In the genomic region with DNA sequence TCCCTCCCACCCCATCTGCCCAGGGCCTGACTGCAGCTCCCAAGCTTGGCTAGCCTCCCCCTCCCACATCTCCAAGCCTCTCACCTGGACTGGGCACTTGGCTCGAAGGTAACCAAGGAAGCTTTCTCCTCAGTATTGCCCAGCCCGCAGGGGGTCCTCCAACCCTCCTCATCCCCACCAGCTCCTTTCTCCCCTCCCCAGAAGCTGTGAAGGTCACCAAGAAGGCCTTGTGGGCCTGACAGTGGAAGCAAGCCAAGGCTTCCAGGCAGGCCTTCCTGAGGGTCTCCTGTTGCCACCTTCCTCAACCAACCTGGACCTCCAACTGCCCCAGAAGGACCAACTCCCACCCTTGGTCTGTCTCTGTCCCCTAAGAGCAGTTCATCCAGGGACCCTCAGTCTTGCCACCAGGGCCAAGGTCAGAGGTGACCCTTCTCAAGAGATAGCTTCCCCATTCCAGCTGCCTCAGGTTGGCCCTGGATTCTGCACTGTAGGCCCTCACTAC, we compare ENCODE assay signal across 8 mouse cellular contexts. TPM values are rescaled to one million over a fixed set of nuclear protein-coding genes. Genes with fewer than 3 reads are reported as not detected.
DNase-seq lines count a peak whose midpoint lies in the region; ATAC-seq and TF ChIP-seq lines count a peak whose summit lies in the region.

No protein-coding gene starts in this region.

- TF ChIP-seq CTCF in kidney, postnatal 0 days (IDR thresholded peaks at IDR 0.05; ENCODE audit: low read depth) = no peak
- no peak for TF ChIP-seq CTCF in midbrain, postnatal 0 days (IDR thresholded peaks at IDR 0.05)

- no peak for ATAC-seq in kidney, postnatal 0 days (replicated peaks; ENCODE audit: low FRiP score, low read depth)
- no peak for ATAC-seq in embryonic facial prominence, embryonic 11.5 days (replicated peaks; ENCODE audit: insufficient number of reproducible peaks, low FRiP score, low TSS enrichment, low read depth)
- ATAC-seq in hindbrain, embryonic 14.5 days (ENCODE audit: low FRiP score) = no peak
- no peak for ATAC-seq in midbrain, postnatal 0 days (ENCODE audit: low FRiP score)

- H3K9ac ChIP-seq in kidney, postnatal 0 days (ENCODE audit: low read depth, low read length) = peak overlapping the region; percentile 96
- H3K9ac ChIP-seq in embryonic facial prominence, embryonic 11.5 days (replicated peaks; ENCODE audit: low read length) = peak overlapping the region; percentile 97
- H3K9ac ChIP-seq in hindbrain, embryonic 14.5 days = peak overlapping the region; percentile 84
- peak overlapping the region; percentile 71 for H3K9ac ChIP-seq in midbrain, postnatal 0 days (replicated peaks; ENCODE audit: low read length, poor library complexity, severe bottlenecking)

- peak overlapping the region; percentile 76 for H3K4me2 ChIP-seq in kidney, postnatal 0 days (ENCODE audit: low read length)
- H3K4me2 ChIP-seq in embryonic facial prominence, embryonic 11.5 days (ENCODE audit: low read depth, low read length) = peak overlapping the region; percentile 87
- H3K4me2 ChIP-seq in hindbrain, embryonic 14.5 days (replicated peaks) = peak overlapping the region; percentile 85
- peak overlapping the region; percentile 92 for H3K4me2 ChIP-seq in midbrain, postnatal 0 days (ENCODE audit: low read depth, low read length, poor library complexity, severe bottlenecking)

- 23% methylated on average over 2 of the region's 2 CpGs for WGBS in kidney, postnatal 0 days
- 59% methylated on average over 2 of the region's 2 CpGs for WGBS in embryonic facial prominence, embryonic 11.5 days
- 48% methylated on average over 2 of the region's 2 CpGs for WGBS in hindbrain, embryonic 14.5 days
- WGBS in midbrain, postnatal 0 days = 40% methylated on average over 2 of the region's 2 CpGs

- H3K36me3 ChIP-seq in kidney, postnatal 0 days (ENCODE audit: insufficient read depth, low read length) = peaks cover 15% of the 10 kb centered on the region
- H3K36me3 ChIP-seq in embryonic facial prominence, embryonic 11.5 days (replicated peaks; ENCODE audit: control insufficient read depth, insufficient read depth, low read depth, low read length) = peaks cover 6% of the 10 kb centered on the region; the same call in 1 of the 2 replicates
- H3K36me3 ChIP-seq in hindbrain, embryonic 14.5 days (replicated peaks; ENCODE audit: control insufficient read depth, insufficient read depth) = peaks cover 12% of the 10 kb centered on the region
- H3K36me3 ChIP-seq in midbrain, postnatal 0 days (ENCODE audit: insufficient read depth, low read length) = peaks cover 11% of the 10 kb centered on the region

- peak overlapping the region; percentile 95 for H3K4me3 ChIP-seq in kidney, postnatal 0 days (replicated peaks; ENCODE audit: low read depth, low read length)
- peak overlapping the region; percentile 91 for H3K4me3 ChIP-seq in embryonic facial prominence, embryonic 11.5 days (ENCODE audit: low read depth, low read length)
- peak overlapping the region; percentile 78 for H3K4me3 ChIP-seq in hindbrain, embryonic 14.5 days (replicated peaks; ENCODE audit: low read length)
- peak overlapping the region; percentile 82 for H3K4me3 ChIP-seq in midbrain, postnatal 0 days (ENCODE audit: low read depth, low read length)

- peak overlapping the region; percentile 98 for H3K27ac ChIP-seq in kidney, postnatal 0 days
- no peak overlapping the region; the same call in 1 of the 2 replicates for H3K27ac ChIP-seq in embryonic facial prominence, embryonic 11.5 days (replicated peaks; ENCODE audit: low read depth, low read length)
- no peak overlapping the region for H3K27ac ChIP-seq in hindbrain, embryonic 14.5 days
- no peak overlapping the region; the same call in 1 of the 2 replicates for H3K27ac ChIP-seq in midbrain, postnatal 0 days (ENCODE audit: low read depth, low read length)

- no peak for DNase-seq in kidney, postnatal 0 days (ENCODE audit: low spot score)
- no peak for DNase-seq in kidney, postnatal 10 days
- no peak for DNase-seq in embryonic facial prominence, embryonic 11.5 days (ENCODE audit: low spot score)
- DNase-seq in hindbrain, embryonic 14.5 days (ENCODE audit: low spot score) = no peak
- DNase-seq in midbrain, postnatal 0 days (ENCODE audit: low spot score) = no peak
- DNase-seq in adipocyte (ENCODE audit: low spot score) = no peak
- DNase-seq in lung, postnatal 25 days (ENCODE audit: low spot score) = no peak
- DNase-seq in urinary bladder, postnatal 14 days (ENCODE audit: low spot score) = no peak

- H3K4me1 ChIP-seq in kidney, postnatal 0 days (replicated peaks; ENCODE audit: insufficient read depth, low read length) = peaks cover 32% of the 10 kb centered on the region
- peaks cover 15% of the 10 kb centered on the region for H3K4me1 ChIP-seq in embryonic facial prominence, embryonic 11.5 days (ENCODE audit: control insufficient read depth, insufficient read depth, low read length)
- H3K4me1 ChIP-seq in hindbrain, embryonic 14.5 days (replicated peaks; ENCODE audit: control insufficient read depth, insufficient read depth, low read length) = peaks cover 52% of the 10 kb centered on the region
- H3K4me1 ChIP-seq in midbrain, postnatal 0 days (ENCODE audit: insufficient read depth, low read length) = peaks cover 32% of the 10 kb centered on the region

- H3K27me3 ChIP-seq in kidney, postnatal 0 days (ENCODE audit: insufficient read depth, low read length) = no peaks in the 10 kb centered on the region
- no peaks in the 10 kb centered on the region for H3K27me3 ChIP-seq in embryonic facial prominence, embryonic 11.5 days (ENCODE audit: control insufficient read depth, insufficient read depth, low read length)
- no peaks in the 10 kb centered on the region for H3K27me3 ChIP-seq in hindbrain, embryonic 14.5 days (ENCODE audit: control insufficient read depth, insufficient read depth, low read length)
- H3K27me3 ChIP-seq in midbrain, postnatal 0 days (ENCODE audit: insufficient read depth, low read length) = no peaks in the 10 kb centered on the region

- no peaks in the 10 kb centered on the region for H3K9me3 ChIP-seq in kidney, postnatal 0 days (replicated peaks; ENCODE audit: low read length)
- no peaks in the 10 kb centered on the region for H3K9me3 ChIP-seq in embryonic facial prominence, embryonic 11.5 days (replicated peaks; ENCODE audit: control insufficient read depth, low read length)
- H3K9me3 ChIP-seq in hindbrain, embryonic 14.5 days (ENCODE audit: control insufficient read depth, low read length) = no peaks in the 10 kb centered on the region
- no peaks in the 10 kb centered on the region for H3K9me3 ChIP-seq in midbrain, postnatal 0 days (ENCODE audit: low read length)

RNA-seq across cellular contexts. Expression of a gene that starts 3.1 kb away (rescaled TPM):
- polyA plus RNA-seq in kidney, postnatal 0 days (2015; fragmentation: Nextera tagmentation; extraction: Ambion mirVana) = 6.3 TPM in 2 replicates
- 2.9 and 3.2 TPM in 2 replicates for polyA plus RNA-seq in embryonic facial prominence, embryonic 11.5 days (2014; fragmentation: Nextera tagmentation; extraction: Ambion mirVana)
- polyA plus RNA-seq in hindbrain, embryonic 14.5 days (2014; fragmentation: Nextera tagmentation; extraction: Ambion mirVana) = 4.1 and 6.5 TPM in 2 replicates
- total RNA-seq in midbrain, postnatal 0 days (2014; rRNA removed) = 78.6 and 105 TPM in 2 replicates
- 2.3 and 3.0 TPM in 2 replicates for polyA plus RNA-seq in midbrain, postnatal 0 days (2015; fragmentation: Nextera tagmentation; extraction: Ambion mirVana)
